Mouse (Mus musculus) CH12.LX (cell line): ENCODE results near the gene Afdn. TPM values are rescaled to one million over a fixed set of nuclear protein-coding genes. Genes with fewer than 3 reads are reported as not detected.

Experiments
- DNase-seq: peaks from one replicate; pipeline ENCODE4 v3.0.0-alpha.2; 2013; ENCODE audit errors: extremely low read depth
- H3K27ac ChIP-seq: 2 replicates; pipeline ENCODE4 v1.5.1; 2012; ENCODE audit warnings: low read depth, mild to moderate bottlenecking, control low read depth, moderate library complexity; ENCODE audit not compliant: insufficient read depth
- H3K27me3 ChIP-seq: replicated peaks from 2 replicates; pipeline ENCODE3; 2012; ENCODE audit warnings: inconsistent platforms
- H3K36me3 ChIP-seq, 2 experiments: replicated peaks in 1 of 2; 2 replicates each; pipeline versions ENCODE3 to v1.6.1; 2012; ENCODE audit warnings: inconsistent platforms in 1 of 2, low read length in 1 of 2, mild to moderate bottlenecking in 1 of 2, mixed read lengths in 1 of 2, moderate library complexity in 1 of 2; ENCODE audit not compliant: control insufficient read depth in 1 of 2, insufficient read depth in 1 of 2
- H3K4me1 ChIP-seq, 2 experiments: 2 replicates each; pipeline ENCODE4 v1.6.1; 2012; ENCODE audit warnings: inconsistent platforms in 1 of 2, moderate library complexity in 1 of 2; ENCODE audit not compliant: insufficient read depth in 2 of 2, control insufficient read depth in 1 of 2
- H3K4me2 ChIP-seq: 2 replicates; pipeline ENCODE4 v1.6.1; 2012; ENCODE audit warnings: low read depth, mild to moderate bottlenecking, control low read depth; ENCODE audit not compliant: poor library complexity, insufficient read depth, severe bottlenecking
- H3K4me3 ChIP-seq, 3 experiments: fragments of 150-350 bp in 1 of 3; sonication (generic) in 1 of 3; replicated peaks in 1 of 3; 2 replicates each; pipeline versions ENCODE3 to v1.5.1; 2011 to 2012; ENCODE audit warnings: low read depth in 2 of 3, low read length in 2 of 3, mild to moderate bottlenecking in 2 of 3, moderate library complexity in 2 of 3, control low read depth in 1 of 3, improper control_type of control experiment in 1 of 3, inconsistent platforms in 1 of 3, mixed read lengths in 1 of 3; ENCODE audit not compliant: poor library complexity in 1 of 3
- H3K79me2 ChIP-seq: replicated peaks from 2 replicates; pipeline ENCODE4 v1.6.1; 2012; ENCODE audit warnings: mild to moderate bottlenecking, moderate library complexity; ENCODE audit not compliant: control insufficient read depth, poor library complexity, insufficient read depth, severe bottlenecking; ENCODE audit errors: extremely low read depth
- H3K9ac ChIP-seq: 2 replicates; pipeline ENCODE4 v1.6.1; 2012; ENCODE audit warnings: low read depth, mild to moderate bottlenecking, control low read depth, moderate library complexity; ENCODE audit not compliant: insufficient read depth
- H3K9me3 ChIP-seq: replicated peaks from 2 replicates; pipeline ENCODE3; 2012; ENCODE audit warnings: low read length, inconsistent platforms, mixed read lengths
- BHLHE40 ChIP-seq: IDR thresholded peaks from 2 replicates; pipeline ENCODE4 v1.6.1; 2011; ENCODE audit warnings: mild to moderate bottlenecking, low read depth, low read length, improper control_type of control experiment
- ELF1 ChIP-seq: IDR thresholded peaks from 2 replicates; pipeline ENCODE4 v1.6.1; 2014; ENCODE audit warnings: low read depth, mild to moderate bottlenecking, inconsistent platforms, low read length, improper control_type of control experiment
- IRF4 ChIP-seq: IDR thresholded peaks from 2 replicates; pipeline ENCODE4 v1.6.1; 2014; ENCODE audit warnings: low read depth, mild to moderate bottlenecking, inconsistent platforms, low read length, improper control_type of control experiment
- JUND ChIP-seq: conservative IDR thresholded peaks from 2 replicates; pipeline ENCODE4 v1.6.1; 2011; ENCODE audit warnings: low read depth, low read length, improper control_type of control experiment
- MAZ ChIP-seq: IDR thresholded peaks from 2 replicates; pipeline ENCODE4 v1.6.1; 2012; ENCODE audit warnings: low read depth, mild to moderate bottlenecking, inconsistent platforms, low read length, improper control_type of control experiment, moderate library complexity
- MEF2A ChIP-seq: IDR thresholded peaks from 2 replicates; pipeline ENCODE4 v1.6.1; 2014; ENCODE audit warnings: low read depth, mild to moderate bottlenecking, inconsistent platforms, low read length, improper control_type of control experiment, borderline replicate concordance
- MXI1 ChIP-seq: IDR thresholded peaks from 2 replicates; pipeline ENCODE4 v1.6.1; 2011; ENCODE audit warnings: mild to moderate bottlenecking, low read depth, low read length, improper control_type of control experiment
- NELFE ChIP-seq: IDR thresholded peaks from 2 replicates; pipeline ENCODE4 v1.6.1; 2011; ENCODE audit warnings: low read depth, low read length, improper control_type of control experiment
- PAX5 ChIP-seq: IDR thresholded peaks from 2 replicates; pipeline ENCODE4 v1.6.1; 2012; ENCODE audit warnings: low read length, inconsistent platforms, mixed read lengths
- POLR2AphosphoS2 ChIP-seq: IDR thresholded peaks from 2 replicates; pipeline ENCODE4 v1.6.1; 2011; ENCODE audit warnings: low read depth, low read length, improper control_type of control experiment
- RAD21 ChIP-seq: IDR thresholded peaks from 2 replicates; pipeline ENCODE4 v1.6.1; 2011; ENCODE audit warnings: low read depth, mild to moderate bottlenecking, low read length, improper control_type of control experiment, moderate library complexity
- RCOR1 ChIP-seq: conservative IDR thresholded peaks from 2 replicates; pipeline ENCODE4 v1.6.1; 2012; ENCODE audit warnings: low read depth, mild to moderate bottlenecking, inconsistent platforms, low read length, improper control_type of control experiment
- SIN3A ChIP-seq: IDR thresholded peaks from 2 replicates; pipeline ENCODE4 v1.6.1; 2012; ENCODE audit warnings: low read length, improper control_type of control experiment, inconsistent platforms
- SMC3 ChIP-seq: IDR thresholded peaks from 2 replicates; pipeline ENCODE4 v1.6.1; 2011; ENCODE audit warnings: low read depth, low read length, improper control_type of control experiment
- TBP ChIP-seq: conservative IDR thresholded peaks from 2 replicates; pipeline ENCODE4 v1.6.1; 2011; ENCODE audit warnings: low read depth, low read length, improper control_type of control experiment
- ZNF384 ChIP-seq: IDR thresholded peaks from 2 replicates; pipeline ENCODE4 v1.6.1; 2012; ENCODE audit warnings: low read depth, low read length, improper control_type of control experiment, inconsistent platforms
- dilution Hi-C: fragments of 300-500 bp; cut with MboI; formaldehyde crosslinking; loops from 2 replicates; pipeline ENCODE4 v1.14.3; 2020; ENCODE audit warnings: low sequenced_read_pairs; ENCODE audit not compliant: extremely low pct_unique_long_range_greater_than_20kb, extremely low pct_ligation_motif_present
- in situ Hi-C: fragments of 300-500 bp; cut with MboI; formaldehyde crosslinking; loops from 3 replicates; pipeline ENCODE4 v1.14.3; 2019; ENCODE audit warnings: low sequenced_read_pairs, low pct_ligation_motif_present, low pct_unique_long_range_greater_than_20kb, mixed read lengths
- polyA plus RNA-seq: library from polyadenylated mRNA; unstranded; fragments of >175 nt; gene quantifications from 2 replicates; pipeline ENCODE4 v1.2.1, GENCODE M21; 2012; ENCODE audit warnings: low read depth; ENCODE audit not compliant: insufficient read length
- total RNA-seq, 2 experiments: library from RNA; depleted of rRNA; stranded (reverse); fragments of 300-350 nt in 1 of 2; fragments of >200 nt in 1 of 2; gene quantifications; 2 replicates each; pipeline ENCODE4 v1.2.3; 2012 to 2014

Gene Afdn
- total and polyA plus RNA-seq, 3 experiments, result 11.5 to 18.3 (median 18.0) TPM

- H3K9me3 ChIP-seq, result no peaks in the 10 kb centered on the region
- no peak for DNase-seq
- no peaks in the 10 kb centered on the region for H3K79me2 ChIP-seq
- dilution Hi-C loops (no loop called here), in situ Hi-C loops (no loop called here)
- H3K4me3 ChIP-seq, result no peak overlapping the region
- H3K4me1 ChIP-seq, result peaks cover 0 to 4% of the 10 kb centered on the region in 2 experiments; a peak in 1 of 4 replicates
- no peak for TF ChIP-seq MAZ
- TF ChIP-seq BHLHE40, result no peak
- no peak for TF ChIP-seq NELFE
- TF ChIP-seq POLR2AphosphoS2, result no peak
- no peak for TF ChIP-seq PAX5
- TF ChIP-seq IRF4, result no peak
- TF ChIP-seq SMC3, result no peak
- no peak for TF ChIP-seq SIN3A
- no peak overlapping the region for H3K27ac ChIP-seq
- no peaks in the 10 kb centered on the region for H3K27me3 ChIP-seq
- H3K36me3 ChIP-seq, result no peaks in the 10 kb centered on the region
- no peak overlapping the region for H3K9ac ChIP-seq
- H3K4me2 ChIP-seq, result no peak overlapping the region
Observed at GRCm38 (mm10) chr17:13712518-13712917, 47.8 kb upstream of the Afdn start.

- Histone ChIP-seq H3K27me3 (no peaks in the 10 kb centered on the region), H3K4me1 (peaks cover 0 to 4% of the 10 kb centered on the region in 2 experiments; a peak in 1 of 4 replicates), H3K9ac (no peak overlapping the region), H3K9me3 (no peaks in the 10 kb centered on the region), H3K4me2 (no peak overlapping the region), H3K79me2 (no peaks in the 10 kb centered on the region), H3K4me3 (no peak overlapping the region), H3K27ac (no peak overlapping the region), H3K36me3 (no peaks in the 10 kb centered on the region)
- dilution Hi-C loops (no loop called here), in situ Hi-C loops (no loop called here)
- TF ChIP-seq SMC3 (no peak), MXI1 (no peak), RAD21 (no peak), ZNF384 (no peak), TBP (no peak), RCOR1 (no peak), MEF2A (no peak), JUND (no peak), ELF1 (no peak), MAZ (no peak)
- no peak for DNase-seq
Observed at GRCm38 (mm10) chr17:13714128-13714527, 46.2 kb upstream of the Afdn start.
